Mouse (Mus musculus) intestine, embryonic 15.5 days (tissue): ENCODE data around the gene Mageb3. TPM values are rescaled to one million over a fixed set of nuclear protein-coding genes. Genes with fewer than 3 reads are reported as not detected.

ENCODE experiments used
- polyA plus RNA-seq: library from polyadenylated mRNA; unstranded; fragments of >200 nt; fragmentation: Nextera tagmentation; extraction: Ambion mirVana; gene quantifications from 2 replicates; pipeline ENCODE4 v1.2.1, GENCODE M21; 2015

The Mageb3 gene
- polyA plus RNA-seq, 1 experiment from 2014 or later = 0.11 TPM

Other genes with a start within 250 kb of the Mageb3 start
- 2.5 and 2.6 TPM in 2 replicates for gene Frmd5, start 149.0 kb downstream of the Mageb3 start, polyA plus RNA-seq
- 16.3 and 19.6 TPM in 2 replicates for gene Casc4, start 89.1 kb downstream of the Mageb3 start, polyA plus RNA-seq
- 36.3 and 46.8 TPM in 2 replicates for gene Ctdspl2, start 91 bp downstream of the Mageb3 start, polyA plus RNA-seq
- 9.6 and 10.6 TPM in 2 replicates for gene Eif3j1, start 72.5 kb upstream of the Mageb3 start, polyA plus RNA-seq
- gene Spg11, start 162.3 kb upstream of the Mageb3 start, polyA plus RNA-seq = 8.5 TPM in 2 replicates
- gene B2m, start 191.6 kb upstream of the Mageb3 start, polyA plus RNA-seq = 367 and 406 TPM in 2 replicates
- gene Trim69, start 204.6 kb upstream of the Mageb3 start, polyA plus RNA-seq = 0.09 TPM in 1 of 2 replicates, not detected in the other
- not detected in 2 replicates for gene Patl2, start 230.1 kb upstream of the Mageb3 start, polyA plus RNA-seq
- gene Terb2, start 230.2 kb upstream of the Mageb3 start, polyA plus RNA-seq = not detected in 2 replicates